Mouse (Mus musculus) neural tube, embryonic 14.5 days (tissue): Measurements from ENCODE around the gene Slc1a2. TPM values are rescaled to one million over a fixed set of nuclear protein-coding genes. Genes with fewer than 3 reads are reported as not detected.
A peak's percentile ranks its signal among the peaks of the same experiment; 100 is the strongest.

Experiments
- ATAC-seq: fragments of 200-750 bp; cut with Nextera tagmentation; 2 replicates; pipeline ENCODE4 v1.8.0; 2017; ENCODE audit warnings: low read depth, mild to moderate bottlenecking, moderate TSS enrichment, moderate library complexity
- H3K27ac ChIP-seq: fragments of 300-500 bp; sonication (generic); 2 replicates; pipeline ENCODE4 v1.5.1; 2014; ENCODE audit warnings: low read depth, mild to moderate bottlenecking, control low read depth, low read length, moderate library complexity, mixed read lengths
- H3K27me3 ChIP-seq: fragments of 300-500 bp; sonication (generic); 2 replicates; pipeline ENCODE4 v1.6.1; 2014; ENCODE audit warnings: low read length; ENCODE audit not compliant: control insufficient read depth, insufficient read depth
- H3K36me3 ChIP-seq: fragments of 300-500 bp; sonication (generic); 2 replicates; pipeline ENCODE4 v1.6.1; 2014; ENCODE audit warnings: low read length, mixed read lengths; ENCODE audit not compliant: control insufficient read depth, insufficient read depth
- H3K4me1 ChIP-seq: fragments of 300-500 bp; sonication (generic); 2 replicates; pipeline ENCODE4 v1.6.1; 2014; ENCODE audit warnings: low read length; ENCODE audit not compliant: control insufficient read depth, insufficient read depth
- H3K4me2 ChIP-seq: fragments of 300-500 bp; sonication (generic); 2 replicates; pipeline ENCODE4 v1.6.1; 2014; ENCODE audit warnings: mild to moderate bottlenecking, low read depth, low read length, control low read depth
- H3K4me3 ChIP-seq: fragments of 300-500 bp; sonication (generic); 2 replicates; pipeline ENCODE4 v1.5.1; 2014; ENCODE audit warnings: low read depth, low read length, control low read depth, mixed read lengths
- H3K9ac ChIP-seq: fragments of 300-500 bp; sonication (generic); replicated peaks from 2 replicates; pipeline ENCODE4 v1.6.1; 2014; ENCODE audit warnings: low read depth, mild to moderate bottlenecking, control low read depth, low read length, mixed read lengths
- H3K9me3 ChIP-seq: fragments of 300-500 bp; sonication (generic); 2 replicates; pipeline ENCODE4 v1.6.1; 2016; ENCODE audit warnings: low read length; ENCODE audit not compliant: control insufficient read depth
- WGBS: fragments of 180-500 bp; shearing (Covaris S2); extraction: QIAGEN DNeasy Blood & Tissue Kit; methylation state at CpG from one replicate; pipeline ENCODE4 v1.1.7; 2014; 5-methylcytosine and 5-hydroxymethylcytosine counted together
- polyA plus RNA-seq: library from polyadenylated mRNA; unstranded; fragments of >200 nt; fragmentation: Nextera tagmentation; extraction: Ambion mirVana; gene quantifications from 2 replicates; pipeline ENCODE4 v1.2.1, GENCODE M21; 2014

Slc1a2 gene
- polyA plus RNA-seq = 32.8 and 40.8 TPM in 2 replicates

DNA sequence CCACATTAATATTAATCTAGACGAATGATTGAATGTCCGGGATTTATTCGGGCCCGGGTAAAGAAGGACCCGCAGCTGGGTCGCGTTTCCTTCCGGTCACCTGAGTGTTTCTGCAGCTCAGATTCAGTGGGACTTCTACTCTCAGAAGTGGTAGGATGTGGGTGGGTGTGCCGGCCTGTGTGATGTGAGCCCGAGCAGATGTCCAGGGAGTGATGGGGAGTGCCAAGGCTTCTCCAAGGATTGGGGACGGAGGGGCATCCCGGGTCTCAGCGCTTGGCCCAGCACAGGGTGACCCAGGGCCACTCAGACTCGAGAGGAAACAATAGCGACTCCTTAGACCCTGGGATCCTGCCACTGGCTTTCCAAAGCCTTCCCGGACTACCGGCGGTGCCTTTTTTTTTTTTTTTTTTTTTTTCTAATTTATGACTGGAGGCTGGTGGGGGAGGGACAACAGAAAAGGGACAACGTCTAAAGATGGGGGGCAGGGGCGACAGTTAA lies at the start of gene Slc1a2:
Slc1a2 (plus strand) TSS at position 497 of the 498 bp plus-strand sequence.
- peak within 1 kb of the TSS; percentile 74 for H3K9ac ChIP-seq
- WGBS = 1% methylated on average over 20 of the region's 20 CpGs
- no peaks in the 10 kb centered on the region for H3K36me3 ChIP-seq
- ATAC-seq = peak; percentile 45
- no peaks in the 10 kb centered on the region for H3K27me3 ChIP-seq
- no peaks in the 10 kb centered on the region for H3K9me3 ChIP-seq
- peak within 1 kb of the TSS; percentile 83 for H3K4me2 ChIP-seq
- peak within 1 kb of the TSS; percentile 62 for H3K4me3 ChIP-seq
- peak within 1 kb of the TSS; percentile 91 for H3K27ac ChIP-seq
- H3K4me1 ChIP-seq = peaks cover 28% of the 10 kb centered on the region

DNA sequence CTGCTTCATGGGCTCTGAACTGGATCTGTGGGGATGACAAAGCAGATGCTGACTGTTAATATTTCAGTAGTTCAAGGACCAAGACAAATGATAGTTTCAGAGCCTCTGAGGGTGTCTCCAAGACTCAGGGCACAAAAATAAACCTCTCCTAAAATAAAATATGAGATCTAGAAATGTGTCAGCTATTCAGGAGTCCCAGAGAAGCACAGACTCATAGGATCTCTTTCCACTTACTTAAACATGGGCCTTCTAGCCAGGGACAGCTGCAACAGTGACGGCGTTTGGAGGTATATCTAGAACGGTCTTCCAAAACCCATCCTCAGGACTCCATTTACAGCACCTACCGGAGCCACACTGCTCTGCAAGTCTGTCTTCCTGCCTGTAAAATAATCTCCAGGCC lies 48.0 kb upstream of the Slc1a2 start:
- Histone ChIP-seq H3K27me3 (no peaks in the 10 kb centered on the region), H3K4me3 (no peak overlapping the region), H3K36me3 (no peaks in the 10 kb centered on the region), H3K27ac (no peak overlapping the region), H3K9ac (no peak overlapping the region), H3K4me2 (no peak overlapping the region), H3K9me3 (no peaks in the 10 kb centered on the region), H3K4me1 (no peaks in the 10 kb centered on the region)
- WGBS = 95% methylated on average over 4 of the region's 4 CpGs
- ATAC-seq = no peak

DNA sequence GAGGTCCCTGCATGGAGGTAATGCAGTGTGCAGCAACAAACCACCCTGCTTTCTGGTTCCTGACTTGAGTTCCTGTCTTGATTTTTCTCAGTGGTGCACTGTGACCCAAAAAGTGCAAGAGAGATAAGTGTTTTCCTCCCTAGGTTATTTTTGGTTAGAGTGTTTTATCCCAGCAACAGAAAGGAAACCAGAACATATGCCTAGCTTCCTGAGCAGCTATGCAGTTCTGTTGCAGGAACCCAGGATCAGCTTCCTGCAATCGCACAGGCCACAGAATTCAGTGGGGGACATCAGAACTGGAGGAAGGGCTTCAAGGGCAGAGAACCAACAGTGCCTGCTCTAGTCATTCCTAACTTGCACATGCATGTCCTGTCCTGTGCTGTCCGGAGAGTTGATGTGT lies 41.8 kb upstream of the Slc1a2 start:
- no peak overlapping the region for H3K9ac ChIP-seq
- 86% methylated on average over 2 of the region's 2 CpGs for WGBS
- ATAC-seq = no peak

DNA sequence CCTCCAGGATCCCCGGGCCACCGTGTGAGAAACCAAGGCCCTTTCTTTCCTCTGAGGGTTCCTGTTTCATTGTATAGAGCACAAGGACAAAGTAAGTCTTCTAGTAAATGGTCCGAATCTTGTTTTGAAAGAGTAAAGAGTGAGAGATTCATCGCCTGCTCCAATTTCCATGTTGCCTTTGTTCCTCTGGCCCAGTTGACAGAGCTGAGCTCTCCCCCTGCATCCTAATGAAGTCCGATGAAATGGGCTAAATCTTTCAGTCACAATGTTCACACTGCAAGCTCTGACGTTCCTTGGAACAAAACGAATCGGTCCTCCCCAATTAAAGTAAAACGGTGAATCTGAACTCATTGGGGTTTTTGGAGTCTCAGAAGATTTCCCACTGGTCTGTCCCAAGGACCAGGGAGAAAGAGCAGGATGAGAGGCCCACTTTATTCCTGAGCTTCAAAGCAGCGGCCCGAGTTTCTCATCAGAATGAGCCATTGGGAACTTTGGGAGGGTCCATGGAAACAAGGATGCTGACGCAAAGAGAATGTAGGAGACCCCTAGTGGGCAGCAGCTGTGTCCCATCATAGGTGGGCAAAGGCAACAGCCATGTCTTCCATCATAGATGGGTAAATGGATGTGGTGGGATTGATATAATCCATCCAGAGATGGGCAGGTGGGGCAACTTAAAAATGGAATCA lies 37.6 kb upstream of the Slc1a2 start:
- Histone ChIP-seq H3K4me1 (no peaks in the 10 kb centered on the region), H3K27ac (no peak overlapping the region), H3K4me2 (no peak overlapping the region), H3K9me3 (no peaks in the 10 kb centered on the region), H3K4me3 (no peak overlapping the region), H3K27me3 (no peaks in the 10 kb centered on the region), H3K36me3 (no peaks in the 10 kb centered on the region), H3K9ac (no peak overlapping the region)
- WGBS = 47% methylated on average over 12 of the region's 12 CpGs
- no peak for ATAC-seq

More for the DNA sequence above, 41.8 kb upstream of the Slc1a2 start:
- no peak overlapping the region for H3K27ac ChIP-seq
- H3K36me3 ChIP-seq = no peaks in the 10 kb centered on the region
- no peaks in the 10 kb centered on the region for H3K27me3 ChIP-seq
- H3K4me1 ChIP-seq = no peaks in the 10 kb centered on the region
- no peak overlapping the region for H3K4me3 ChIP-seq
- no peak overlapping the region for H3K4me2 ChIP-seq
- no peaks in the 10 kb centered on the region for H3K9me3 ChIP-seq

DNA sequence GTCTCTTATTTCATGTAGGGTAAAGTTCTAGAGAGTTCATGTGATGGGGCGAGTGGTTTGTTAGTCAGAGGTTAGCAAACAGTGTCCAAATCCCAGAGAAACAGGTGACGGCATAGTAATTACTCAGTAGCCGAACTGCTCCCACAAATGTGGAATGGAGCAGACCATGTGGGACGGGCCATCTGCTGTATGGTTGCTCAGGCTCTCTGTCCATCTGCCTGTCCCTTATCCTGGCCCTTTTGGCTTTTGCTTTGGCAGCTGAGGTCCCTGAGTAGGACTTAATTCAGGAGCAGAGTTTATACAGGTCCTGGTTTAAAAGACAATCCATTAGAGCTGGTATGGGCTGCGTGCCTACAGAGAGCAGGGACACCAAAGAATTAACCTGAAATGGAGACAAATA lies 36.3 kb upstream of the Slc1a2 start:
- no peak overlapping the region for H3K4me2 ChIP-seq
- H3K27ac ChIP-seq = no peak overlapping the region
- no peaks in the 10 kb centered on the region for H3K36me3 ChIP-seq
- H3K4me1 ChIP-seq = no peaks in the 10 kb centered on the region
- H3K27me3 ChIP-seq = no peaks in the 10 kb centered on the region
- ATAC-seq = no peak
- H3K9me3 ChIP-seq = no peaks in the 10 kb centered on the region
- H3K4me3 ChIP-seq = no peak overlapping the region
- 85% methylated on average over 5 of the region's 5 CpGs for WGBS
- H3K9ac ChIP-seq = no peak overlapping the region

DNA sequence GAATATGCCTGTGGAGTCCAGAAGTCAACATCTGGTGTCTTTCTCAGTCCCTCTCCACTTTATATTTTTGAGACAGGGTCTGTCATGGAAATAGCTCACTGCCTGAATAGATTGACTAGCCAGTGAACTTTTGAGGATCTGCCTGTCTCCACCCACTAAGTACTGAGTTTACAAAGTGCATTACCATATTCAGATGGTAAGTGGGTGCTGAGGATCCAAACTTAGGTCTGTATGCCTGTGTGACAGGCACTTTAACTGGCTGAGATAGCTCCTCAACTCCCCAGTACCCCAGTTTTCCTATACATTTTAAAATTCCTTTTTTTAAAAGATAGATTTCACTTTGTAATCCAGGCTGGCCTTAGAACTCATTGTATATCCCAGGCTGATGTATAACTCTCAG lies 35.5 kb upstream of the Slc1a2 start:
- Histone ChIP-seq H3K4me3 (no peak overlapping the region), H3K36me3 (no peaks in the 10 kb centered on the region)
- ATAC-seq = no peak

DNA sequence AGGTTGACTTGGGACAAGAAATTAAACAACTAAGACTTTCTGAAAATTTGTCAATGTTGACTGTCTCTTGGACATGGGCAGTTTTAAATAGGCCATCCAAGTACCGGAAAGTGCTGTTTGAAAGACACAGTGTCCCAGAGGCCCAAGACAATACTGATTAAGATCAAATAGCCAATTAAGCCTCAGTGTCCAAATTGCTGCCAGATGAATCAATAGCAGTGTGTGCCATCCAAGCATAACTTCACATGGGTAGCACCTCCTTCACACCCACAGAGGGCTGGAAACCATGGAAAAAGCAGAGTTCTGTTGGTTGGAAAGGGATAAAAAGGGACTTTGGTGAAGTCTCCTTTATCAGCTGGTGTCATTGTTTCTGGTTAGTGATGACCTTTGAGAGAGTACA lies 33.9 kb upstream of the Slc1a2 start:
- H3K4me1 ChIP-seq = no peaks in the 10 kb centered on the region
- no peaks in the 10 kb centered on the region for H3K27me3 ChIP-seq
- H3K4me2 ChIP-seq = no peak overlapping the region
- no peak overlapping the region for H3K4me3 ChIP-seq
- WGBS = 74% methylated on average over 1 of the region's 1 CpGs
- no peak for ATAC-seq
- H3K9ac ChIP-seq = no peak overlapping the region
- no peak overlapping the region for H3K27ac ChIP-seq
- H3K9me3 ChIP-seq = no peaks in the 10 kb centered on the region
- H3K36me3 ChIP-seq = no peaks in the 10 kb centered on the region

More for the DNA sequence above, 35.5 kb upstream of the Slc1a2 start:
- no peak overlapping the region for H3K27ac ChIP-seq
- no peaks in the 10 kb centered on the region for H3K9me3 ChIP-seq
- H3K9ac ChIP-seq = no peak overlapping the region
- no peaks in the 10 kb centered on the region for H3K4me1 ChIP-seq
- H3K27me3 ChIP-seq = no peaks in the 10 kb centered on the region
- no peak overlapping the region for H3K4me2 ChIP-seq

DNA sequence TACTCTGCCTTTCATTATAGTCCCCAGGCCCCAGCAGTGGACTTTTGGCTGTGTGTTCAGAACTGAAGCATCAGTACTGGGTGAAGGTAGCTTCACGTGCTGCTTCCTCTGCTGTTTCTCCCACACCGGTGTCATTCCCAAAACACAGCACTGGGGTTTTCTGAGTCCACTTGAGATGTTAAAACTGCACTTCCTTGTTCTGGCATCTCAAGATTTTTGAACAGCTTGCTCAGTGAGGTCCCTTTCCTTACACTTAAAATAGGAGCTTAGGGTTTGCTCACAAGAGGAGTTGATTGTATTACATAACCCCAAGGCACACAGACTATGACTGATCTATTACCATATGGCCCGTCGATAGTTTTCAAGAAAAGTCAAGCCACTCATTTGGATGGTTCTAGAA lies 26.1 kb upstream of the Slc1a2 start:
- no peak overlapping the region for H3K9ac ChIP-seq
- no peaks in the 10 kb centered on the region for H3K27me3 ChIP-seq
- H3K4me3 ChIP-seq = no peak overlapping the region
- no peak for ATAC-seq
- no peaks in the 10 kb centered on the region for H3K4me1 ChIP-seq
- H3K4me2 ChIP-seq = no peak overlapping the region
- no peaks in the 10 kb centered on the region for H3K9me3 ChIP-seq
- H3K36me3 ChIP-seq = no peaks in the 10 kb centered on the region
- no peak overlapping the region for H3K27ac ChIP-seq
- 93% methylated on average over 4 of the region's 4 CpGs for WGBS

DNA sequence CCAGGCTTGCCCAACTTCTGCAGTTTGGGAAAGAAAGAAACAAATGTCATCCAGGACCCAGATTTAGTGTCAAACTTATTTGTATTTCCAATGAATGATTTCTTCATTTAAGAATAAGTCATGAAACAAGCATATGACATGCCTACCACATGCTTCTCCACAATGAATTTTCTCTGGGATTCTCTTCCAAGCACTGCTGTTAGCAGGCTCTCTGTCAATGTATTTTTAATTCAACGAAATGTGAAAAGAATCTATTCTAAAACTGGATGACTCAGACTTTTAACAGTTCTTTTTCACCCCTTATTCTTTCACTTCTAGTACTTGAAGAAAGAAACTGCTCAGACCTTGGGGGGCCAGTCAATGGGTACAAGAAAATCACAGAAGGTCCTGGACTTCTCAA lies 24.4 kb upstream of the Slc1a2 start:
- Histone ChIP-seq H3K4me3 (no peak overlapping the region), H3K27me3 (no peaks in the 10 kb centered on the region), H3K9ac (no peak overlapping the region), H3K9me3 (no peaks in the 10 kb centered on the region), H3K4me1 (no peaks in the 10 kb centered on the region), H3K27ac (no peak overlapping the region), H3K4me2 (no peak overlapping the region), H3K36me3 (no peaks in the 10 kb centered on the region)
- no peak for ATAC-seq
- WGBS = 81% methylated on average over 1 of the region's 1 CpGs
